Mouse (Mus musculus): ENCODE data around the gene Tex35.

DNA sequence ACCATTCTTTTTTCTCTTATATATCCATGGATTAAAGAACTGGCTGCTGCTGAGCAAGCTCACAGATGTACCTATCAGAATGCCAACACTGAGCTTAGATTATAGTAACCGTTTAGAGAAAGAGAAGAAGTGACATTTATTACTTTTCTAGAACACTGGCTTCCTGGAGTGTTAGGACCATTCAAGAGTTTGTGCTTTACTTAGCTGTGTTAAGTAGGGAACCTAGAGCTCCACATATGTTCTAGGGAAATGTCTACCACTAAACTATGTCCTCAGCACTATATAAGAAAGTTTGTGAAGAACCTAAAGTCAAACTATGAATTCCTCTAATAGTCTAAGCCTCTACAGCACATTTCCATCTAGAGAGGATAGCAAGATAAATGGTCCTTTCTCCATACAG lies 41.6 kb upstream of the Tex35 start:
- TF ChIP-seq HCFC1 (IDR thresholded peaks at IDR 0.05; ENCODE audit: borderline replicate concordance, insufficient read depth, low read length) = no peak
- TF ChIP-seq CHD2 (IDR thresholded peaks at IDR 0.05; ENCODE audit: low read depth, low read length) = no peak
- no peak for TF ChIP-seq ZC3H11A (IDR thresholded peaks at IDR 0.05; ENCODE audit: borderline replicate concordance, low read depth, low read length)
- no peak for TF ChIP-seq MAFK (IDR thresholded peaks at IDR 0.05; ENCODE audit: insufficient read depth, low read depth, low read length)

Data from ES-E14 (cell line).